Mouse (Mus musculus): ENCODE measurements around the gene Cdh4. TPM values are rescaled to one million over a fixed set of nuclear protein-coding genes. Genes with fewer than 3 reads are reported as not detected.

Gene Cdh4
- polyA plus RNA-seq, 1 experiment from 2014 or later = 17.0 TPM

GRCm38 (mm10) chr2:179562350-179562749 lies 120.1 kb downstream of the Cdh4 start:
- no peak overlapping the region for H3K4me3 ChIP-seq
- no peak for DNase-seq (ENCODE audit: extremely low spot score, low spot score)
- H3K27ac ChIP-seq = no peak overlapping the region
- H3K4me1 ChIP-seq = peaks cover 14% of the 10 kb centered on the region
- WGBS = 90% methylated on average over 2 of the region's 2 CpGs
- peaks cover 7% of the 10 kb centered on the region; the same call in 1 of the 2 replicates for H3K27me3 ChIP-seq (ENCODE audit: poor library complexity, severe bottlenecking)
- peaks cover 6% of the 10 kb centered on the region; the same call in 1 of the 2 replicates for H3K9me3 ChIP-seq
- H3K36me3 ChIP-seq (replicated peaks) = no peaks in the 10 kb centered on the region

GRCm38 (mm10) chr2:179565611-179566010 lies 123.4 kb downstream of the Cdh4 start:
- 33% methylated on average over 12 of the region's 12 CpGs for WGBS
- peaks cover 27% of the 10 kb centered on the region for H3K4me1 ChIP-seq
- peak overlapping the region; percentile 40; the same call in 1 of the 2 replicates for H3K27ac ChIP-seq
- peaks cover 15% of the 10 kb centered on the region; the same call in 1 of the 2 replicates for H3K27me3 ChIP-seq (ENCODE audit: poor library complexity, severe bottlenecking)
- no peaks in the 10 kb centered on the region for H3K36me3 ChIP-seq (replicated peaks)
- H3K9me3 ChIP-seq = peaks cover 6% of the 10 kb centered on the region; the same call in 1 of the 2 replicates
- no peak for DNase-seq (ENCODE audit: extremely low spot score, low spot score)
- H3K4me3 ChIP-seq = no peak overlapping the region

- peaks cover 6% of the 10 kb centered on the region; the same call in 1 of the 2 replicates for H3K9me3 ChIP-seq
- no peak overlapping the region for H3K27ac ChIP-seq
- no peaks in the 10 kb centered on the region for H3K36me3 ChIP-seq (replicated peaks)
- peaks cover 18% of the 10 kb centered on the region; the same call in 1 of the 2 replicates for H3K27me3 ChIP-seq (ENCODE audit: poor library complexity, severe bottlenecking)
- DNase-seq (ENCODE audit: extremely low spot score, low spot score) = no peak
- WGBS = 94% methylated on average over 8 of the region's 8 CpGs
- H3K4me1 ChIP-seq = peaks cover 50% of the 10 kb centered on the region
- H3K4me3 ChIP-seq = no peak overlapping the region
These were observed 125.7 kb downstream of the Cdh4 start for GRCm38 (mm10) chr2:179567886-179568285.

DNA sequence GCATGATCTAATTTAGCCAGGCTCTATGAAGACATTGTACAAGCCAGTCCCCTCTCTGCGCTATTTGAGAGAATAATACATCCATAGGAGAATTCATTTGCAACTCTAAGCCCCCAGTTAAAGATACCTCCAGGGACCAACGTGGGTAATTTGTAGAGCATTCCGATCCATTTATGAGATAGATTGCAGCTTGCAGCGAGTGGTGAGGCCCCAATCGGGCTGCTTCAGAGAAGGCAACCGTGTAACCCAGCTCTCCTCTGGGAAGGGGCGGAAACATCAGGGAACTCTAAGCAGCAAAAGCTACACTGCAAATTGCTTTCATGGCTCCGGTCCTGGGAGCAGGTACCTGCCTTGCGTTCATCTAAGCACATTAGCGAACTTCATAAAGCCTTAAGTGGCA lies 126.9 kb downstream of the Cdh4 start:
- H3K4me3 ChIP-seq = no peak overlapping the region
- H3K9me3 ChIP-seq = peaks cover 6% of the 10 kb centered on the region; the same call in 1 of the 2 replicates
- H3K27me3 ChIP-seq (ENCODE audit: poor library complexity, severe bottlenecking) = peaks cover 18% of the 10 kb centered on the region; the same call in 1 of the 2 replicates
- no peak for DNase-seq (ENCODE audit: extremely low spot score, low spot score)
- WGBS = 59% methylated on average over 10 of the region's 10 CpGs
- H3K4me1 ChIP-seq = peaks cover 63% of the 10 kb centered on the region
- H3K27ac ChIP-seq = peak overlapping the region; percentile 83
- no peaks in the 10 kb centered on the region for H3K36me3 ChIP-seq (replicated peaks)

GRCm38 (mm10) chr2:179571175-179571769 lies 129.0 kb downstream of the Cdh4 start:
- H3K27ac ChIP-seq = peak overlapping the region; percentile 83

DNA sequence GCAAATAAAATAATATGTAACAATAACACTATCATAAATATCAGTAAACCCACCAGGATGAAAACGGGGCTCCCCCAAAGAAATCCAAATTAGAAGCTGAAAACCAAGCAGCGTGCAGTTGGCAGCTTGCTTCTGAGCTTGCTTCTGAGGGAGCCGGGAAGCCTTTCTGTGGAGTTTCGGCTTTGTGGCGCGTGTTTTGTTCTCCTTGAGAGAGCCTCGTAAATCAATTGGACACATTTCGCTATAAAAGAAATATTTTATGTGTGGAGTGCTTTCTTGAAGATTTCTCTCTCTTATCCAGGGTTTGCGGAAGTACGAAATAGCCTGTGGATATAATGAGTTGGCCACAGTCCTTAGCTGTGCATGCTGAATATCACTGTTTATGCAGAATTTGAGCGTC lies 131.1 kb downstream of the Cdh4 start:
- Histone ChIP-seq H3K27ac (no peak overlapping the region), H3K36me3 (replicated peaks) (peaks cover 6% of the 10 kb centered on the region; the same call in 1 of the 2 replicates), H3K9me3 (no peaks in the 10 kb centered on the region; the same call in 1 of the 2 replicates), H3K4me1 (peaks cover 55% of the 10 kb centered on the region), H3K27me3 (ENCODE audit: poor library complexity, severe bottlenecking) (0 out of 2 replicates have a peak, but pooled peaks cover 11% of the 10 kb centered on the region), H3K4me3 (no peak overlapping the region)
- no peak for DNase-seq (ENCODE audit: extremely low spot score, low spot score)
- 89% methylated on average over 11 of the region's 11 CpGs for WGBS

More at GRCm38 (mm10) chr2:179571175-179571769, 129.0 kb downstream of the Cdh4 start:
- Histone ChIP-seq H3K36me3 (replicated peaks) (no peaks in the 10 kb centered on the region), H3K4me3 (no peak overlapping the region; the same call in 1 of the 2 replicates), H3K4me1 (peaks cover 55% of the 10 kb centered on the region), H3K9me3 (peaks cover 6% of the 10 kb centered on the region; the same call in 1 of the 2 replicates), H3K27me3 (ENCODE audit: poor library complexity, severe bottlenecking) (0 out of 2 replicates have a peak, but pooled peaks cover 11% of the 10 kb centered on the region)
- WGBS = 13% methylated on average over 6 of the region's 6 CpGs
- DNase-seq (ENCODE audit: extremely low spot score, low spot score) = no peak

DNA sequence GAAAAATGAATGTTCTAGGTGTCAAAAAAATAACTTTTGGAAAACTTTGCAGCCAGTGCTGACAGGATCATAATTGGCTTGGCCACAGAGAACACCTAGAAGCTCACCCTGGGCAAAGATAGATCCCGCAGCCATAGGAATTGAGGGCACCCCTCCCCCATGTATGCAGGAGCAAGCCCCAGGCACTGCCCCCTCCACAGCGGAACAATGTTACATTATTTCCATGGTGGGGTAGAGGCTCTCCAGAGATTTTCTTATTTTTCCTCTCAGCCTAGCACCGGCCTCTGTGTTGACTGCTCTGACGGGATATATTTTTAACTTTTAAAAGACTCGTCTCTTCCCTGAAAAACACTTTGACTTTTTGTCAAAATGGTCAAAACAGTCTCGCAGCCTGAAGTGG lies 131.6 kb downstream of the Cdh4 start:
- WGBS = 85% methylated on average over 6 of the region's 6 CpGs
- peaks cover 6% of the 10 kb centered on the region; the same call in 1 of the 2 replicates for H3K36me3 ChIP-seq (replicated peaks)
- H3K4me1 ChIP-seq = peaks cover 57% of the 10 kb centered on the region
- H3K27me3 ChIP-seq (ENCODE audit: poor library complexity, severe bottlenecking) = 0 out of 2 replicates have a peak, but pooled peaks cover 11% of the 10 kb centered on the region
- DNase-seq (ENCODE audit: extremely low spot score, low spot score) = no peak
- H3K4me3 ChIP-seq = no peak overlapping the region
- H3K27ac ChIP-seq = peak overlapping the region; percentile 8; the same call in 1 of the 2 replicates
- H3K9me3 ChIP-seq = no peaks in the 10 kb centered on the region

DNA sequence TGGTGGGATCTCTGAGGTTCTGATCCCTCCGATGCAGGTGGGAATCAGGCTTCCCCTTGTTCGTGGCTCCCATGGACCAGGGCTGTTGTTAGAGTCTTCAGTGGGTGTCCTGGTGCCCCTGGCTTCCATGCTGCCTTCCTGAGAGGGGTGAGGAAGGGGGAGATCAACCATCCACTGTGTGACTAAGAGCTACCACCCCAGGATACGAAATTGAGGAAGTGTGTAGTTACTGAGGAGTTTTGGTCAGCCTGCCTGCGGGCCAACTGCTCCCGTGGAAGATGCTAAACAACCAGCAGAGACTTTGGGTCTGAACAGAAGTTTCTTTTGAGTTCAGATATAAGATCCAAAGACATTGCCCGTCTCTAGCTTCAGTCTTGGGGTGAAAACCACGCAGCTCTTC lies 133.4 kb downstream of the Cdh4 start:
- DNase-seq (ENCODE audit: extremely low spot score, low spot score) = no peak
- peaks cover 6% of the 10 kb centered on the region; the same call in 1 of the 2 replicates for H3K36me3 ChIP-seq (replicated peaks)
- no peak overlapping the region for H3K4me3 ChIP-seq

DNA sequence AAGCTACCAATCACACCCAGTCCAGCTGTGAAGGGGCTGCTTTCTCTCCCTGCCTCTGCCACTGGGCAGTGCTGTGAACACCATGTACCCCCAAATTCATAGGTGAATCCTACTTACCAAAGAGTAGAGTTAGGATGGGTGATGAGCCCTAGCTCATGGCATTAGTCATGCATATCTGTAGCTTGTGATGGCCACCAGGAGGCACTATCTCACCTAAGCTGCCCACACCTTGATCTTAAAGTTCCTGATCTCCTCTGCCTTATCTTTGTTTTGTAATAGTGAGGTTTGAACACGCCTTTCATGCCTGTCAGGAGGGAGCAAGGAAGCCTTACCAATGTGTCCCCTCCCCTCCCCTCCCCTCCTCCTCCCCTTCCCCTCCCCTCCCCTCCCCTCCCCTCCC lies 134.0 kb downstream of the Cdh4 start:
- Histone ChIP-seq H3K4me1 (peaks cover 45% of the 10 kb centered on the region), H3K9me3 (no peaks in the 10 kb centered on the region), H3K27me3 (ENCODE audit: poor library complexity, severe bottlenecking) (no peaks in the 10 kb centered on the region), H3K36me3 (replicated peaks) (peaks cover 6% of the 10 kb centered on the region; the same call in 1 of the 2 replicates), H3K27ac (no peak overlapping the region), H3K4me3 (no peak overlapping the region)
- no peak for DNase-seq (ENCODE audit: extremely low spot score, low spot score)
- WGBS = 92% methylated on average over 1 of the region's 1 CpGs

More for the DNA sequence above, 133.4 kb downstream of the Cdh4 start:
- Histone ChIP-seq H3K9me3 (no peaks in the 10 kb centered on the region), H3K4me1 (peaks cover 49% of the 10 kb centered on the region), H3K27me3 (ENCODE audit: poor library complexity, severe bottlenecking) (0 out of 2 replicates have a peak, but pooled peaks cover 2% of the 10 kb centered on the region), H3K27ac (no peak overlapping the region)
- 91% methylated on average over 7 of the region's 7 CpGs for WGBS

DNA sequence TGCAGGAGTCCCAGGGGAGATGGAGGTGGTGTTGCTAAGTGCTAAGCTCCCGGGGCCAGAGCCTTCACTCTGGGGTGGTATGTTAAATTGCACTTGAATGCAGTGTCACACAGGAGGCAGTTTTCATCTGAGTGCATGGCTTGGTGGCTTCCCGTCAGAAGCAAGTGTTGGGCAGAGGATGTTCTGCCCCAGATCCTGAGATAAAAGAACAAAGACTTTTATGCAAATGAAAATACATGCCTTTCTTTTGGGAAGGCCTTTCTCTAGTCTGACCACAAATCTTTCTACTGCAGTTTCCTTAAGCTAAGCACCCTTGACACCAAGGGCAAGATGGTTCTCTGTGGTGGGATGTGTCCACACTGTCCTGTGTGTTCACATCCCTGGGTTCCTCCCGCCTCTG lies 136.1 kb downstream of the Cdh4 start:
- no peak for DNase-seq (ENCODE audit: extremely low spot score, low spot score)
- H3K27ac ChIP-seq = no peak overlapping the region
- H3K36me3 ChIP-seq (replicated peaks) = peaks cover 6% of the 10 kb centered on the region; the same call in 1 of the 2 replicates
- no peaks in the 10 kb centered on the region for H3K9me3 ChIP-seq
- peaks cover 37% of the 10 kb centered on the region for H3K4me1 ChIP-seq
- 82% methylated on average over 3 of the region's 3 CpGs for WGBS
- H3K27me3 ChIP-seq (ENCODE audit: poor library complexity, severe bottlenecking) = no peaks in the 10 kb centered on the region
- no peak overlapping the region for H3K4me3 ChIP-seq

- 78% methylated on average over 11 of the region's 11 CpGs for WGBS
- no peaks in the 10 kb centered on the region for H3K27me3 ChIP-seq (ENCODE audit: poor library complexity, severe bottlenecking)
- no peak for DNase-seq (ENCODE audit: extremely low spot score, low spot score)
- peaks cover 6% of the 10 kb centered on the region; the same call in 1 of the 2 replicates for H3K36me3 ChIP-seq (replicated peaks)
- H3K27ac ChIP-seq = no peak overlapping the region
- peaks cover 37% of the 10 kb centered on the region for H3K4me1 ChIP-seq
- H3K9me3 ChIP-seq = no peaks in the 10 kb centered on the region
- H3K4me3 ChIP-seq = no peak overlapping the region
These were observed 136.6 kb downstream of the Cdh4 start for GRCm38 (mm10) chr2:179578842-179579241.

- WGBS = 77% methylated on average over 4 of the region's 4 CpGs
- no peak overlapping the region for H3K4me3 ChIP-seq
- no peaks in the 10 kb centered on the region for H3K9me3 ChIP-seq
- no peak for DNase-seq (ENCODE audit: extremely low spot score, low spot score)
- no peaks in the 10 kb centered on the region for H3K27me3 ChIP-seq (ENCODE audit: poor library complexity, severe bottlenecking)
- peaks cover 50% of the 10 kb centered on the region for H3K4me1 ChIP-seq
- peaks cover 6% of the 10 kb centered on the region; the same call in 1 of the 2 replicates for H3K36me3 ChIP-seq (replicated peaks)
- H3K27ac ChIP-seq = 0 out of 2 replicates have a peak overlapping the region, but pooled peaks have one; percentile 5
These were observed 138.2 kb downstream of the Cdh4 start for GRCm38 (mm10) chr2:179580415-179580814.

DNA sequence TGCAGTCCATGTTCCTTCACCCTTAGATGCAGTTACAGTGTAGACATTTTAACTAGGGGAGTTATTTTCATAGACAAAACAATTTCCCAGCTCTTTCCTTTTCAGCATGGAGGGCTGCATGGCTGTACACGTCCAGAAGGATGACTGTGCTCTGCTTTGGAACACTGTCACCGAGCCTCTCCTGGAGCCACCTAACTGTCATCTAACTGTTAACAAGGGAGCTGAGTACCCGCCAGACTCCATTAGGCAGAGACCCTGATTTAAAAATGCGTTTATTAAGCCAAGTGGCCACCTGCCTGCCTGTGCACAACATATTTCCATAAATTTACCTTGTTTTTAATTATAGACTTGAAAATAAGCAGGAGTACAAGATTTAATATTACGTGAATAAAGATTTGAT lies 138.8 kb downstream of the Cdh4 start:
- no peak for DNase-seq (ENCODE audit: extremely low spot score, low spot score)
- 84% methylated on average over 5 of the region's 5 CpGs for WGBS

More for the DNA sequence above, 138.8 kb downstream of the Cdh4 start:
- Histone ChIP-seq H3K9me3 (no peaks in the 10 kb centered on the region), H3K27ac (no peak overlapping the region), H3K27me3 (ENCODE audit: poor library complexity, severe bottlenecking) (peaks cover 1% of the 10 kb centered on the region; the same call in 1 of the 2 replicates), H3K36me3 (replicated peaks) (peaks cover 6% of the 10 kb centered on the region; the same call in 1 of the 2 replicates), H3K4me3 (no peak overlapping the region), H3K4me1 (peaks cover 56% of the 10 kb centered on the region)

All from forebrain, embryonic 10.5 days (tissue).